Mouse (Mus musculus) heart, embryonic 14.5 days (tissue): ENCODE results near the gene Ndufa6. TPM values are rescaled to one million over a fixed set of nuclear protein-coding genes. Genes with fewer than 3 reads are reported as not detected.

Source experiments
- ATAC-seq: fragments of 200-750 bp; cut with Nextera tagmentation; 2 replicates; pipeline ENCODE4 v1.8.0; 2017; ENCODE audit warnings: low read depth, moderate TSS enrichment; ENCODE audit not compliant: insufficient number of reproducible peaks, insufficient read depth, low FRiP score
- H3K27ac ChIP-seq, 2 experiments: fragments of 200-500 bp in 1 of 2; fragments of 300-500 bp in 1 of 2; sonication (generic) in 1 of 2; replicated peaks in 1 of 2; 2 replicates each; pipeline ENCODE4 v1.5.1; 2012 to 2014; ENCODE audit warnings: low read depth in 2 of 2, low read length in 2 of 2, control low read depth in 1 of 2, mild to moderate bottlenecking in 1 of 2, mixed read lengths in 1 of 2; ENCODE audit not compliant: control insufficient read depth in 1 of 2, insufficient read depth in 1 of 2
- H3K27me3 ChIP-seq: fragments of 300-500 bp; sonication (generic); 2 replicates; pipeline ENCODE4 v1.6.1; 2014; ENCODE audit warnings: mild to moderate bottlenecking, low read length, control low read depth; ENCODE audit not compliant: control insufficient read depth, insufficient read depth
- H3K36me3 ChIP-seq: fragments of 300-500 bp; sonication (generic); 2 replicates; pipeline ENCODE4 v1.6.1; 2014; ENCODE audit warnings: mild to moderate bottlenecking, control low read depth, low read length, mixed read lengths; ENCODE audit not compliant: control insufficient read depth, insufficient read depth
- H3K4me1 ChIP-seq, 2 experiments: fragments of 200-500 bp in 1 of 2; fragments of 300-500 bp in 1 of 2; sonication (generic) in 1 of 2; 2 replicates each; pipeline ENCODE4 v1.6.1; 2012 to 2014; ENCODE audit warnings: low read length in 2 of 2, control low read depth in 1 of 2, mixed read lengths in 1 of 2; ENCODE audit not compliant: control insufficient read depth in 2 of 2, insufficient read depth in 2 of 2
- H3K4me2 ChIP-seq: fragments of 300-500 bp; sonication (generic); 2 replicates; pipeline ENCODE4 v1.6.1; 2014; ENCODE audit warnings: mild to moderate bottlenecking, low read length
- H3K4me3 ChIP-seq, 2 experiments: fragments of 200-500 bp in 1 of 2; fragments of 300-500 bp in 1 of 2; sonication (generic) in 1 of 2; 2 replicates each; pipeline ENCODE4 v1.5.1; 2012 to 2014; ENCODE audit warnings: low read length in 2 of 2, mild to moderate bottlenecking in 2 of 2, control low read depth in 1 of 2, low read depth in 1 of 2, moderate library complexity in 1 of 2; ENCODE audit not compliant: control insufficient read depth in 1 of 2, insufficient read depth in 1 of 2
- H3K9ac ChIP-seq: fragments of 300-500 bp; sonication (generic); 2 replicates; pipeline ENCODE4 v1.6.1; 2014; ENCODE audit warnings: mild to moderate bottlenecking, low read length
- H3K9me3 ChIP-seq: fragments of 300-500 bp; sonication (generic); 2 replicates; pipeline ENCODE4 v1.6.1; 2016; ENCODE audit warnings: low read length, control low read depth; ENCODE audit not compliant: control insufficient read depth
- WGBS: fragments of 180-500 bp; shearing (Covaris S2); extraction: QIAGEN DNeasy Blood & Tissue Kit; methylation state at CpG from one replicate; pipeline ENCODE4 v1.1.7; 2014; 5-methylcytosine and 5-hydroxymethylcytosine counted together
- polyA plus RNA-seq: library from polyadenylated mRNA; unstranded; fragments of >200 nt; fragmentation: Nextera tagmentation; extraction: Ambion mirVana; gene quantifications from 2 replicates; pipeline ENCODE4 v1.2.1, GENCODE M21; 2014

The Ndufa6 gene
- polyA plus RNA-seq, 1 experiment from 2014 or later: 735 TPM

DNA sequence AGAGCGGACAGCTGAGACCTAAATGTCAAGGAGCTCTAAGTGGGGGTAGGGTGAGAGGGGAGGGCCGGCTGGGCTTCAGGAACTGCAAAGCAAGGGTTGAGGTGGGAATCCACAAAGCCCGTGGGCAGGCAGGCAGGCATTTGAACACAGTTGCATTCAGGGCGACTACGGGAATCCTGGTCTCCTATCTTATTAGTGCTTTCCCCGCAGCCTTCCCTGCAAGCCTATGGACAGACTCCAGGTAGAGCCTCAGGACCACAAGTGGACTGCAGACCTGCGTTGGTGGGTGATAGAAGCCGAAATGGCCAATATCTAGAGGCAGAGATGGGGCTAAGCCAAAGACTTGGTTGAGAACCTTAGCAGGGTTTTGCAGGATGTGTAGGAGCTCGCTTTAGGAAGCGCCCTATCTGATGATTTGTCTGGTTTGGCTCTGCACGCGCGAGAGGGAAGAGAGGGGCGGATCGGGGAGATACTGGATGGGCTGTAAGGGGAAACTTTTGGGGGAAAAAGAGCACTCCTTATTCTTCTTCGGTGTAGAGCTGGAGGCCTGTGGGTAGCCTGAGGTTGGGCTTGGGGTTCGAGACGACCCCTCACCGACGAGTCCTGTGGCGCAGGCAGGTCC lies 13.6 kb downstream of the Ndufa6 start:
- Histone ChIP-seq H3K4me3 (peak overlapping the region; percentile 52 to 54), H3K36me3 (peaks cover 15% of the 10 kb centered on the region), H3K27ac (peak overlapping the region; percentile 55 to 78; a peak in 3 of 4 replicates), H3K4me2 (peak overlapping the region; percentile 92), H3K9me3 (no peaks in the 10 kb centered on the region), H3K27me3 (no peaks in the 10 kb centered on the region), H3K4me1 (peaks cover 20 to 28% of the 10 kb centered on the region in 2 experiments), H3K9ac (peak overlapping the region; percentile 83)
- ATAC-seq: no peak
- WGBS: 36% methylated on average over 21 of the region's 21 CpGs

DNA sequence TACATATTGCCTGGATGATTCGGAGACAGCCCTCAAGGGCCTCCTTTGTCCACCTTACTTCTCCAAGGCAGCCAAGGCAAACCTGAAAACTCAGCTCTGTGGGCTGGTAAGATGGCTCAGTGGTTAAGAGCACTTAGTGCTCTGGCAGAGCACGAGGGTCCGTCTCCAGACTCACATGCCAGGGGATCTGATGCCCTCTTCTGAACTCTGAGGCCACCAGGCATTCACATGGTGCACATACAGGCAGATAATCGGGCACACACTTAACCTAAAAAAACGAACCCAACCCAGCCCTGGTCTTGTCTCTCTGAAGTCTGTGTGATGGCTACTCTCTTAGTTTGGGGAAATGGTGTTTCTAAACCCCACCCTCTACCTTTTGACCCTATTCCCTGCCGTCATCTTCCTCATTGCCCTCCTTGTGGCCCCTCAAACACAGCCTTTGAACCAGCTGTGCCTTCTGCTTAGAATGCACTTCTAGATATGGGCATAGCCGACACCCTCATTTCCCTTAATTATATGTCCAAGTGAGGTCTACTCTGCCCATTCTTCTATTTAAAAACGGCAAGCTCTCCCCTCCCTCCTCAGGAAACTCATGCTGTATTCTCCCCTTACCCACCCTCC lies 14.4 kb downstream of the Ndufa6 start:
- 75% methylated on average over 8 of the region's 8 CpGs for WGBS
- no peak overlapping the region for H3K4me3 ChIP-seq
- no peak overlapping the region; a peak in 1 of 4 replicates for H3K27ac ChIP-seq
- 0 out of 2 replicates have a peak overlapping the region, but pooled peaks have one; percentile 80 for H3K9ac ChIP-seq
- peaks cover 23% of the 10 kb centered on the region for H3K36me3 ChIP-seq
- no peaks in the 10 kb centered on the region for H3K27me3 ChIP-seq
- H3K4me2 ChIP-seq: no peak overlapping the region
- no peak for ATAC-seq
- no peaks in the 10 kb centered on the region for H3K9me3 ChIP-seq
- peaks cover 20 to 28% of the 10 kb centered on the region in 2 experiments for H3K4me1 ChIP-seq

DNA sequence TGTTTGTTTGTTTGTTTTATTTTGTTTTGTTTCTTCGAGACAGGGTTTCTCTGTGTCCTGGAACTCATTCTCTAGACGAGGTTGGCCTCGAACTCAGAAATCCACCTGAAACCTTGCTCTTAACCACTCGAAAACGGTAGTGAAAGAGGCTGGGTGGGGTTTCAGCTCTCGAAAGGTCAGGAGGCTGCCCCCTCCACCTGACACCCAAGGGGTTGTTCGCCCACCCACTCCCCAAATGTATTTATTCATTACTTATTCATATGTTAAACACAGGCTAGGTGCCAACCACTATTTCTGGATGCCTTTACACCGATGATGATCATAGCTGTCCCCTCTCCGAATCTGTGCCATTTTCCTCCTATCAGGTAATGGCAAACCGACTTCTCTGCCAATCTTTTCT lies 15.0 kb downstream of the Ndufa6 start:
- no peak for ATAC-seq

DNA sequence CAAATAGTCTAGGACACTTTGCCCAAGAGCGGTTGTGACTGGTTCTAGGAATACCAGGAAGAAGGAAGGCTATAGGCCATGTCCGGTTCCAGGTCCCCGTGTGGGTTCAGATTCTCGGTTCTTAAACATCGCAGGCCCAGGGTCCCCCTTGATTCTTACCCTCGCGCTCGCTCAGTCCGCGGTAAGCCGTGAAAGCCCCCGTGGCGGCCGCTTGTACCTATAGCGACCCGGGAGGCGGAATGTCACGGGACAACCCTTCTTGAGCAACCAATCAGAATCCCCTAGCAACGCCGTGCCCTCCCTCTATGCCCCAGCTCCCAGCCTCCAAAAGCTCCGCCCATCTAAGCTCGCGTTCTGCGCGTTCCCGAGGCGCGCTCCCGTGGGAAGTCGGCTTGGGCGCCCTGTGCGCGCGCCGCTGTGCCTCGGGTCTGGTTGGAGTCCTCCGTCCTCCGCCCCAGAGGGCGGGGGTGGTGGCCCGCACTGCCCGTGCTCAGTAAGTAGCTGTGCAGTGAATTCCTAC lies 15.5 kb downstream of the Ndufa6 start, which contains the start of the genes Naga, Pheta2 and Smdt1:
Naga (minus strand) TSS at position 333 of the 520 bp plus-strand sequence.
Pheta2 (plus strand) TSS at position 350 of the 520 bp plus-strand sequence.
Smdt1 (plus strand) TSS at position 367 of the 520 bp plus-strand sequence.
- H3K9me3 ChIP-seq: no peaks in the 10 kb centered on the region
- ATAC-seq: peak; percentile 85
- peak within 1 kb of the TSS; percentile 67 to 73 for H3K4me3 ChIP-seq
- H3K27ac ChIP-seq: peak within 1 kb of the TSS; percentile 40 to 65; a peak in 3 of 4 replicates
- H3K4me2 ChIP-seq: peak within 1 kb of the TSS; percentile 78
- peaks cover 31% of the 10 kb centered on the region for H3K36me3 ChIP-seq
- WGBS: under 1% methylated on average over 40 of the region's 41 CpGs
- peaks cover 20 to 28% of the 10 kb centered on the region in 2 experiments for H3K4me1 ChIP-seq
- H3K9ac ChIP-seq: peak within 1 kb of the TSS; percentile 80
- H3K27me3 ChIP-seq: no peaks in the 10 kb centered on the region

More for the DNA sequence above, 15.0 kb downstream of the Ndufa6 start:
- H3K4me3 ChIP-seq: peak overlapping the region; percentile 67 to 73
- peak overlapping the region; percentile 78 for H3K4me2 ChIP-seq
- H3K4me1 ChIP-seq: peaks cover 20 to 28% of the 10 kb centered on the region in 2 experiments
- H3K9ac ChIP-seq: peak overlapping the region; percentile 80
- peaks cover 29% of the 10 kb centered on the region for H3K36me3 ChIP-seq
- 60% methylated on average over 10 of the region's 10 CpGs for WGBS
- H3K9me3 ChIP-seq: no peaks in the 10 kb centered on the region
- H3K27me3 ChIP-seq: no peaks in the 10 kb centered on the region
- H3K27ac ChIP-seq: peak overlapping the region in 1 of 2 experiments; percentile 65; a peak in 1 of 4 replicates

DNA sequence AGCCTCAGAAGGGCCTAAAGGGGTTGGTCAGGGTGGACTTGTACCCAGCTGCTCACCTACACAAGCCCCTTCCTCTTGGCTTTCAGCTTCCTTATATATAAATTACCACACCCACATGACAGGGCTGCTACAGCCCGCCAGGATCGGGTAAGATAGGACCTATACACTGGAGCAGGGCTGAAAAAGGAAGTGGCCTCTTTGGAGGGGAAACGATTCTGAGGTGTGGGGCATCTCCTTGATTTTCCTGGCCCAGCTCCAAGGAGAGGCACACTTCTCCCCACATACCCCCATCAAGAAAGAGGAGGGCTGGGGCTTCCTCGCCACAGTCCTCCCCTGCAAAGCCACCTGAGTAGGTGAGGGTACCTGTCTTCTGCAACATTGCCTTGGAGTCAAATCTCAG lies 16.2 kb downstream of the Ndufa6 start:
- Histone ChIP-seq H3K27ac (peak overlapping the region in 1 of 2 experiments; percentile 65; a peak in 2 of 4 replicates), H3K27me3 (no peaks in the 10 kb centered on the region), H3K4me3 (peak overlapping the region; percentile 67 to 73), H3K4me1 (peaks cover 20 to 28% of the 10 kb centered on the region in 2 experiments), H3K9ac (peak overlapping the region; percentile 80), H3K9me3 (no peaks in the 10 kb centered on the region), H3K4me2 (peak overlapping the region; percentile 78), H3K36me3 (peaks cover 31% of the 10 kb centered on the region)
- 22% methylated on average over 4 of the region's 4 CpGs for WGBS
- ATAC-seq: 0 out of 2 replicates have a peak, but pooled peaks have one; percentile 4

DNA sequence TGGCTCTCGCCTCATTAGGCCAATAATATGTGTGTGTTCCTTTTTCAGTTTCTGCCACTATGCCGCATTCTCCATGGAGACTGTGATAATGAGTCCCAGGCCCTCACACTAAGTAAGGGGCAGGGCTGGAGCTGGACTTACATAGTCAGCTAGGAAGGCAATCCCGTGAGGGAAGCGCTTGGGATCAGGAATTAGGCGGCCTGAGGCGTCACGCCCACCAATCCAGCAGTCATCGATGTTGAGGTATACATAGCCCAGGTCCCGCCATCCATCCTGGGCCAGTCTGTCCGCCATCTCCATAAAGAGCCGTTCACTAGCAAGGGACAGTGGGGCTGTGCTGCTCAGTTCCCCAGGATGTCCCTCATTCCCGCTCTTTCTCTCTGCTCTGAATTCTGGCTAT lies 17.5 kb downstream of the Ndufa6 start:
- no peaks in the 10 kb centered on the region for H3K9me3 ChIP-seq

DNA sequence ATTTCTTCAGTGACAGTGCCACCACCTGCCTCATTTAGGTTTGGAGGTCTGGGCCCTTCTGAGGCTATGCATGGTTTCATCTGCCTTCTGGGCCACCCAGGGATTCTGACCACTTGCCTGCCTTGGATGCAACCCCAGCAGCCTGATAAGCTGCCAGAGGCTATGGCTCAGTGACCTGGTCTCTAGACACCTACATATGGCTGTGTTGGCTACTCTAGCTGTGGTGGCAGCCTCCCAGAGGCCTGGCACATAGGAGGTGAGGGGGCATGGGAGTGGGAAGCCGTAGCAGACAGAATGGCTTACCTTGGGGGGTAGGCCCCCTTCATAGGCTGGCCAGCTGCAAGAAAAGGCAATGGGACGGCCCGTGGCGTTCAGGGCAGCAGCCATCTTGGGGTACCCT lies 18.9 kb downstream of the Ndufa6 start:
- Histone ChIP-seq H3K9ac (no peak overlapping the region), H3K27me3 (no peaks in the 10 kb centered on the region), H3K4me3 (no peak overlapping the region), H3K9me3 (no peaks in the 10 kb centered on the region), H3K27ac (no peak overlapping the region), H3K4me2 (no peak overlapping the region), H3K4me1 (peaks cover 5 to 12% of the 10 kb centered on the region in 2 experiments), H3K36me3 (peaks cover 43% of the 10 kb centered on the region)
- 95% methylated on average over 4 of the region's 4 CpGs for WGBS
- no peak for ATAC-seq

More for the DNA sequence above, 17.5 kb downstream of the Ndufa6 start:
- WGBS: 89% methylated on average over 12 of the region's 12 CpGs
- no peak overlapping the region for H3K4me2 ChIP-seq
- no peak for ATAC-seq
- H3K4me3 ChIP-seq: no peak overlapping the region
- peaks cover 31% of the 10 kb centered on the region for H3K36me3 ChIP-seq
- H3K27me3 ChIP-seq: no peaks in the 10 kb centered on the region
- H3K4me1 ChIP-seq: peaks cover 13 to 21% of the 10 kb centered on the region in 2 experiments
- no peak overlapping the region for H3K9ac ChIP-seq
- no peak overlapping the region for H3K27ac ChIP-seq
